Mouse (Mus musculus): ENCODE measurements around the gene Fam83f. TPM values are rescaled to one million over a fixed set of nuclear protein-coding genes. Genes with fewer than 3 reads are reported as not detected.

The Fam83f gene
- total and polyA plus RNA-seq, 3 experiments: 0.21 TPM; not detected in 2

DNA sequence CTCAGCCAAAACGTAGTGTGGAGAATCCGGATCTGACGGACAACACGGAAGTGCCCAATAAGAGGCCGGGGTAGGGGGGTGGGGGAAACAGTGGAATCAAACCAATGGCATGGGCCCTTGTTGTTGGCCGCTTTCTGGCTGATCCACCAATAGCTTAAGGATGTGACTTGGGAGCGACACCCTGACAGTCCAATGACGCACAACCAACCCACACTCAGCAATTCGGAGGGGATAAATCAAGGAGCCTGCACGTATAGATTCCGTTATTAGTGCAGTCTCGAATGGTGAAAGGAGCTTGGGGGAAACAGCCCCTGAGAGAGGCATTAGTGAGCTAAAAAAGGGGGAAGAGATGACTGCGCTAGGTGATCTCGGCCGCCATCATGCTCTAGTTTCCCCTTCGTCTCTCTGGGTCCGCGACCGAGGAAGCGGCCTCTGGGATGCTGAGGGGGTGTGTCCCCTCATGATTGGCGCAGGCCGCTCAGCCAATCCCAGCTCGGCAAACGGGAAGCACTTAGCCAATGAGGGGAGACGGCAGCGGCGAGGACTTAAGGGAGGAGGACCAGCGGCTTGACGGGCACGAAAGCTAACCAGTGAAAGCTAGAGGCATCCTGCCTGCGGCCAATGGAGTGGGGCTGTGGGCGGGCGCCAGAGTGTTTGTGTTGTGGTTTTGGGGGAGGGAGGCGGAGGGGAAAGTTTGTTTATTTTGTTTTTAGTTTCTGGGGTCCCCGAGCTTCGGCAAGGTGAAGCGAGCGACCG is 39.1 kb downstream of the Fam83f start, which contains the start of gene Tnrc6b:
Gene Tnrc6b, plus strand, starts transcription at position 706 of the 756 bp plus-strand sequence.
- peak within 1 kb of the TSS; percentile 99 for H3K4me3 ChIP-seq
- peak within 1 kb of the TSS; percentile 97 for H3K27ac ChIP-seq
- peaks cover 5% of the 10 kb centered on the region; the same call in 1 of the 2 replicates for H3K36me3 ChIP-seq (ENCODE audit: control insufficient read depth, insufficient read depth, low read length)
- intact Hi-C loops (cut with DNase I): loop anchor here (1.0 to 5.0 kb wide), 2 partner anchors 88 to 482 kb away; partner anchors contain the start of gene Mrtfa
- TF ChIP-seq CTCF (IDR thresholded peaks at IDR 0.05) (no peak; the same call in 1 of the 2 replicates), POLR2A (IDR thresholded peaks at IDR 0.05; ENCODE audit: insufficient read depth, low read depth, low read length) (peak; percentile 98), EP300 (IDR thresholded peaks at IDR 0.05; ENCODE audit: insufficient read depth, low read depth, low read length) (peak; percentile 53)
- no peaks in the 10 kb centered on the region for H3K27me3 ChIP-seq (ENCODE audit: control insufficient read depth, insufficient read depth, low read length)
- DNase-seq: peak; percentile 99
- peaks cover 7% of the 10 kb centered on the region for H3K4me1 ChIP-seq (ENCODE audit: control insufficient read depth, insufficient read depth, low read length)
- WGBS: under 1% methylated on average over 38 of the region's 39 CpGs
- peak within 1 kb of the TSS; percentile 86 for H3K9ac ChIP-seq (ENCODE audit: low read depth, low read length)
- H3K79me2 ChIP-seq (replicated peaks; ENCODE audit: control insufficient read depth, insufficient read depth, low read length): peaks cover 5% of the 10 kb centered on the region; the same call in 1 of the 2 replicates

DNA sequence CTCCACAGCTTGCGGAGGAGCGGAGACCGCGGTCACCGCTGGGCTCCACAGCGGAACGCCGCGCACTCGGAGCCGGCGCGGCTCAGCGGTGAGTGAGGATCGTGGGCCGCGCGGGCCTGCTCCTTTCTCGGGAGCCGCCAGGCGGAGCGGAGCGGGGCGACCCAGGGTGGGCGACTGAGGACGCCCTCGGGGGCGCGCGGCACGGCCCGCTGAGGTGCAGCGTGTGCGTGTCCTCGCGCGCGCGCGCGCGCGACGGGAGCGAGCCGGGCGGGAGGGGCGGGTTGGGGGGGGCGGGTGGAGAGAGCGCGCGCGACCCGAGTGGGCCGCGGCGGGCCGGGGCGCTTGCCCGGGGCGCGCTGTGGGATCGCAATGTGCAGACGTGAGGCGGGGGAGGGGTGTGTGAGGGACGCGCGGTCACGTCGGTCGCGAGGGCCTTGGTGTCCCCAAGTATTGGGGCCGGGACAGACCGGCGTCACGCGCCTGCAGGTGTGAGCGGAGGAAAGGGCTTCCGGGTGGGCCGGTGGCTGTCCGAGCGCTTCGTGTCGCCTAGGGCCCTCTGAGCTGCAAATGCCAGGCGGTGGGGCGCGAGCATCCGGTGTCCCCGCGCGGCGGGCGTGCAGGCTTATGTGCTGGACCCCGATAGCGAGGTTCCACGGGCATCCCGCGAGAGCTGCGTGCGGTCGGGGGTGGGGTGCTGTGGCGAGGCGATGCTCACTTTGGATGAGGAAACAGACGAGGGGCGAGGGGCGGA is 39.9 kb downstream of the Fam83f start:
- H3K27me3 ChIP-seq (ENCODE audit: control insufficient read depth, insufficient read depth, low read length): no peaks in the 10 kb centered on the region
- peak overlapping the region; percentile 99 for H3K4me3 ChIP-seq
- H3K79me2 ChIP-seq (replicated peaks; ENCODE audit: control insufficient read depth, insufficient read depth, low read length): peaks cover 5% of the 10 kb centered on the region; the same call in 1 of the 2 replicates
- H3K9ac ChIP-seq (ENCODE audit: low read depth, low read length): peak overlapping the region; percentile 86
- TF ChIP-seq CTCF (IDR thresholded peaks at IDR 0.05) (peak; percentile 20), EP300 (IDR thresholded peaks at IDR 0.05; ENCODE audit: insufficient read depth, low read depth, low read length) (no peak)
- intact Hi-C loops (cut with DNase I): loop anchor here (1.0 to 5.0 kb wide), 2 partner anchors 87 to 481 kb away; partner anchors contain the start of gene Mrtfa
- H3K27ac ChIP-seq: peak overlapping the region; percentile 97
- WGBS: 1% methylated on average over 105 of the region's 106 CpGs
- peak; percentile 63 to 71 for DNase-seq
- H3K36me3 ChIP-seq (ENCODE audit: control insufficient read depth, insufficient read depth, low read length): peaks cover 5% of the 10 kb centered on the region; the same call in 1 of the 2 replicates
- H3K4me1 ChIP-seq (ENCODE audit: control insufficient read depth, insufficient read depth, low read length): peaks cover 8% of the 10 kb centered on the region

GRCm38 (mm10) chr15:80714299-80714698 is 42.7 kb downstream of the Fam83f start:
- peaks cover 5% of the 10 kb centered on the region for H3K79me2 ChIP-seq (replicated peaks; ENCODE audit: control insufficient read depth, insufficient read depth, low read length)
- peaks cover 12% of the 10 kb centered on the region for H3K4me1 ChIP-seq (ENCODE audit: control insufficient read depth, insufficient read depth, low read length)
- no peak overlapping the region for H3K4me3 ChIP-seq
- intact Hi-C loops (cut with DNase I): loop anchor here (5.0 kb wide), 1 partner anchor 478 kb away; the partner anchor contains the start of gene Mrtfa
- H3K9ac ChIP-seq (ENCODE audit: low read depth, low read length): no peak overlapping the region
- 80% methylated on average over 4 of the region's 4 CpGs for WGBS
- H3K27ac ChIP-seq: no peak overlapping the region
- no peak for DNase-seq
- H3K36me3 ChIP-seq (ENCODE audit: control insufficient read depth, insufficient read depth, low read length): peaks cover 8% of the 10 kb centered on the region; the same call in 1 of the 2 replicates
- no peaks in the 10 kb centered on the region for H3K27me3 ChIP-seq (ENCODE audit: control insufficient read depth, insufficient read depth, low read length)
- no peak for TF ChIP-seq POLR2A (IDR thresholded peaks at IDR 0.05; ENCODE audit: insufficient read depth, low read depth, low read length)

DNA sequence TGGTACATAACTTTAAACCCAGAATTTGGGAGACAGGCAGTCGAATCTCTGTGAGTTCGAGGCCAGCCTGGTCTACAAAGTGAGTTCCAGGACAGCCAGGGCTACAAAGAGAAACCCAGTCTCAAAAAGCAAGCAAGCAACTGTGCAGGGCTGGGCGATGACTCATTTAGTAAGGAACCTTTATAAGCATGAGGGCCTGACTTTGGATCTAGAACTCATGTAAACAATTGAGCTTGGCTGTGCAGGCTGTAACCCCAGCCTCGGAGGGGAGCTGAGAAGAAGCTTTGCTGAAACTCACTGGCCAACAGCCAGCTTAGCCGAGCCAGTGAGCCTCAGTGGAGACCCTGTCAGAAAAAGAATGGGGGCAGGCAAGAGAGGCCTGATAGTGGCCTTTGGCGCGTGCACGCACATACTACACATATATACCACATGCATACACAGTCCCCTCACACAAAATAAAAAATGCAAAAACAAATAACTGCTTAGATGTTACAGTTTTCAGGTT is 45.0 kb downstream of the Fam83f start:
- H3K4me3 ChIP-seq: no peak overlapping the region
- WGBS: 78% methylated on average over 8 of the region's 8 CpGs
- H3K27ac ChIP-seq: no peak overlapping the region
- H3K79me2 ChIP-seq (replicated peaks; ENCODE audit: control insufficient read depth, insufficient read depth, low read length): peaks cover 7% of the 10 kb centered on the region
- no peaks in the 10 kb centered on the region for H3K27me3 ChIP-seq (ENCODE audit: control insufficient read depth, insufficient read depth, low read length)
- peaks cover 13% of the 10 kb centered on the region for H3K36me3 ChIP-seq (ENCODE audit: control insufficient read depth, insufficient read depth, low read length)
- no peak overlapping the region for H3K9ac ChIP-seq (ENCODE audit: low read depth, low read length)
- intact Hi-C loops (cut with DNase I): loop anchor here (5.0 kb wide), 1 partner anchor 51 kb away; no protein-coding TSS in a partner anchor
- H3K4me1 ChIP-seq (ENCODE audit: control insufficient read depth, insufficient read depth, low read length): peaks cover 14% of the 10 kb centered on the region
- TF ChIP-seq POLR2A (IDR thresholded peaks at IDR 0.05; ENCODE audit: insufficient read depth, low read depth, low read length) (no peak), EP300 (IDR thresholded peaks at IDR 0.05; ENCODE audit: insufficient read depth, low read depth, low read length) (no peak), CTCF (IDR thresholded peaks at IDR 0.05) (no peak)
- DNase-seq: no peak

DNA sequence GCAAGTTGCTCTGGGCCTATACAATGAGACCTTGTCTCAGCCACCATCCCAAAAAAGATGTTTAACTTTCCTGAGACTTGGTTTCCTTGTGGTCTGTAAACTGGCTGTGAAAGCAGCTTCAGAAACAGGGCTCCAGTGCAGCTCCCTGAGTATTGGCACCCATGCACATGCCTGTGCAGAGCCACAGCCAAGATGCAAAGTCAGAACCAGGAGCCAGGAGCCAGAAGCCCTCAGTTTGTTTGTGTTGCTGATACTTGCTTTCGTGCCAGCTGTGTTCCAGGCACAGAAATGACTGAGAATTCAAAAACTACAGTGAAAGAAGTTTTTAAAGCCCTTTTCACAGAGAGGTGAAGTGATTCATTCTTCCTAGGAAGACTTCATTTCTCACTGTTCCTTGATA is 45.8 kb downstream of the Fam83f start:
- Histone ChIP-seq H3K4me3 (no peak overlapping the region), H3K27me3 (ENCODE audit: control insufficient read depth, insufficient read depth, low read length) (no peaks in the 10 kb centered on the region), H3K36me3 (ENCODE audit: control insufficient read depth, insufficient read depth, low read length) (peaks cover 13% of the 10 kb centered on the region), H3K27ac (no peak overlapping the region; the same call in 1 of the 2 replicates), H3K4me1 (ENCODE audit: control insufficient read depth, insufficient read depth, low read length) (peaks cover 16% of the 10 kb centered on the region), H3K9ac (ENCODE audit: low read depth, low read length) (no peak overlapping the region), H3K79me2 (replicated peaks; ENCODE audit: control insufficient read depth, insufficient read depth, low read length) (peaks cover 10% of the 10 kb centered on the region)
- 25% methylated on average over 1 of the region's 1 CpGs for WGBS
- peak in 1 of 2 experiments; percentile 62 for DNase-seq
- intact Hi-C loops (cut with DNase I): loop anchor here (5.0 kb wide), 1 partner anchor 50 kb away; no protein-coding TSS in a partner anchor
- TF ChIP-seq EP300 (IDR thresholded peaks at IDR 0.05; ENCODE audit: insufficient read depth, low read depth, low read length) (no peak), CTCF (IDR thresholded peaks at IDR 0.05) (no peak), POLR2A (IDR thresholded peaks at IDR 0.05; ENCODE audit: insufficient read depth, low read depth, low read length) (no peak)
